Mouse (Mus musculus) liver, embryonic 14.5 days (tissue): ENCODE data around the gene Ep400. TPM values are rescaled to one million over a fixed set of nuclear protein-coding genes. Genes with fewer than 3 reads are reported as not detected.
"Not testable (repeated sequence)": the region's sequence is repeated elsewhere in the genome, so short reads cannot be mapped to it uniquely, and the experiment has no call there.

Source experiments
- ATAC-seq: fragments of 200-750 bp; cut with Nextera tagmentation; 2 replicates; pipeline ENCODE4 v1.8.0; 2017; ENCODE audit warnings: moderate number of reproducible peaks, mild to moderate bottlenecking, moderate library complexity; ENCODE audit not compliant: insufficient read depth
- DNase-seq, 3 experiments: peaks; one replicate each; pipeline ENCODE4 v3.0.0-alpha.2; 2012 to 2013; ENCODE audit warnings: low read depth in 3 of 3, low spot score in 3 of 3
- H3K27ac ChIP-seq: fragments of 300-500 bp; sonication (generic); 2 replicates; pipeline ENCODE4 v1.5.1; 2014; ENCODE audit warnings: moderate library complexity, mild to moderate bottlenecking, control low read depth, inconsistent platforms
- H3K27me3 ChIP-seq: fragments of 300-500 bp; sonication (generic); 2 replicates; pipeline ENCODE4 v1.6.1; 2014; ENCODE audit warnings: mild to moderate bottlenecking, low read length, moderate library complexity; ENCODE audit not compliant: control insufficient read depth, insufficient read depth
- H3K36me3 ChIP-seq: fragments of 300-500 bp; sonication (generic); replicated peaks from 2 replicates; pipeline ENCODE4 v1.6.1; 2014; ENCODE audit warnings: low read depth; ENCODE audit not compliant: control insufficient read depth, insufficient read depth
- H3K4me1 ChIP-seq, 2 experiments: fragments of 200-500 bp in 1 of 2; fragments of 300-500 bp in 1 of 2; sonication (generic) in 1 of 2; replicated peaks; 2 replicates each; pipeline ENCODE4 v1.6.1; 2012 to 2014; ENCODE audit warnings: antibody characterized with exemption in 1 of 2, inconsistent platforms in 1 of 2, low read length in 1 of 2; ENCODE audit not compliant: control insufficient read depth in 2 of 2, insufficient read depth in 2 of 2
- H3K4me2 ChIP-seq: fragments of 300-500 bp; sonication (generic); 2 replicates; pipeline ENCODE4 v1.6.1; 2014; ENCODE audit warnings: low read depth, mild to moderate bottlenecking, control low read depth, moderate library complexity
- H3K4me3 ChIP-seq, 2 experiments: fragments of 200-500 bp in 1 of 2; fragments of 300-500 bp in 1 of 2; sonication (generic) in 1 of 2; 2 replicates each; pipeline ENCODE4 v1.5.1; 2012 to 2014; ENCODE audit warnings: low read depth in 2 of 2, low read length in 2 of 2, mild to moderate bottlenecking in 2 of 2, control low read depth in 1 of 2, inconsistent platforms in 1 of 2, moderate library complexity in 1 of 2; ENCODE audit not compliant: insufficient read depth in 1 of 2
- H3K9ac ChIP-seq: fragments of 300-500 bp; sonication (generic); replicated peaks from 2 replicates; pipeline ENCODE4 v1.6.1; 2014; ENCODE audit warnings: mild to moderate bottlenecking, control low read depth, moderate library complexity
- H3K9me3 ChIP-seq: fragments of 300-500 bp; sonication (generic); 2 replicates; pipeline ENCODE4 v1.6.1; 2016; ENCODE audit warnings: low read length, mixed read lengths; ENCODE audit not compliant: control insufficient read depth
- CTCF ChIP-seq: IDR thresholded peaks from 2 replicates; pipeline ENCODE4 v1.5.1; 2016; ENCODE audit warnings: antibody characterized with exemption, low read depth, control low read depth
- EP300 ChIP-seq: IDR thresholded peaks from 2 replicates; pipeline ENCODE4 v1.6.1; 2016; ENCODE audit warnings: antibody characterized with exemption, low read depth
- WGBS: fragments of 180-500 bp; shearing (Covaris S2); extraction: QIAGEN DNeasy Blood & Tissue Kit; methylation state at CpG from one replicate; pipeline ENCODE4 v1.1.7; 2014; ENCODE audit not compliant: insufficient replicate concordance; 5-methylcytosine and 5-hydroxymethylcytosine counted together
- polyA plus RNA-seq, 2 experiments: library from polyadenylated mRNA; depleted of rRNA in 1 of 2; stranded (reverse) in 1 of 2; unstranded in 1 of 2; fragments of >200 nt; fragmentation: Nextera tagmentation in 1 of 2; extraction: Ambion mirVana in 1 of 2; gene quantifications; 2 replicates each; pipeline versions ENCODE4 v1.2.1 to v1.2.3; 2012 to 2014

Ep400 gene
- polyA plus RNA-seq, 2 experiments, result 15.2 to 18.2 TPM

DNA sequence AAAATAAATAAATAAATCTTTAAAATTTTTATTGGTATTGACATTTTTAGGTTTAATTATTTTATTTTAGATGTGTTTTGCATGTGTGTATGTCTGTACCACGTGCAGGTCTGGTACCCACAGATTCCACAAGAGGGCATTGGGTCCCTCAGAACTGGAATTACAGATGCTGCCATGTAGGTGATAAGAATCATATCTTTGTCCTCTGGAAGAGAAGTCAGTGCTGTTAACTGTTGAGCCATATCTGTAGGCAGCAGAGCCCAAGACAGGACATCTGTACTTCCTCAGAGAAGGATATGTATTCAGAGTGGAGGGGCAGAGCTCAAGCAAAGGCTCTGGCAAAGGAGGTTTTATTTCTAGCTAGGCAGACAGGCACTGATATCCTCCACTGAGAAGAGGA, 49.1 kb downstream of the Ep400 start:
- WGBS, result 44% methylated on average over 1 of the region's 1 CpGs
- H3K9me3 ChIP-seq, H3K9ac ChIP-seq, H3K27ac ChIP-seq, H3K27me3 ChIP-seq, H3K4me2 ChIP-seq, H3K4me1 ChIP-seq, H3K4me3 ChIP-seq: not testable (repeated sequence)
- H3K36me3 ChIP-seq, result peaks cover 67% of the 10 kb centered on the region
- DNase-seq, result peak; percentile 24 to 32 (median 27)
- peak; percentile 76 for TF ChIP-seq EP300
- ATAC-seq, result peak; percentile 79

DNA sequence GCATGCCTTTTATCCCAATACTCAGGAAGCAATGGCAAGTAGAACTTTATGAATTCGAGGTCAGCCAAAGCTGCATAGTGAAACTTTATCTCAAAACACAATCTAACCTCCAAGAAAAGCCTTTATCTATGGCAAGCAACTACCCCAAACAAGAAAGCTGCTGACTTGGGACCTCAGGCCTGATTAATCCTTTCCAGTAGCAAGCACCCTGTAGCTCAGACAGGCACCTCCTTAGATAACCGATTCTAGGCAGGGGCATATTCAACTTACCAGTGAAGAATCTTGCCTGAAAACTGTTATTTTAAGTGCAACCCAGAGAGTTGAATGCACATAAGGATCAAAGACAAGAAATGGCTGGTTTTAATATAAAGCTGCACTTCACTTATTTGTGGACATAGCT, 59.1 kb downstream of the Ep400 start:
- H3K4me1 ChIP-seq, result no peaks in the 10 kb centered on the region
- H3K27ac ChIP-seq, result no peak overlapping the region
- peaks cover 55% of the 10 kb centered on the region for H3K36me3 ChIP-seq
- H3K27me3 ChIP-seq, result no peaks in the 10 kb centered on the region
- 16% methylated on average over 2 of the region's 2 CpGs for WGBS
- DNase-seq (peak in 2 of 3 experiments; percentile 13 to 19), ATAC-seq (0 out of 2 replicates have a peak, but pooled peaks have one; percentile 28)
- no peak overlapping the region for H3K4me3 ChIP-seq
- no peak overlapping the region for H3K4me2 ChIP-seq
- no peaks in the 10 kb centered on the region for H3K9me3 ChIP-seq
- H3K9ac ChIP-seq, result no peak overlapping the region
- TF ChIP-seq EP300 (no peak), CTCF (no peak)

DNA sequence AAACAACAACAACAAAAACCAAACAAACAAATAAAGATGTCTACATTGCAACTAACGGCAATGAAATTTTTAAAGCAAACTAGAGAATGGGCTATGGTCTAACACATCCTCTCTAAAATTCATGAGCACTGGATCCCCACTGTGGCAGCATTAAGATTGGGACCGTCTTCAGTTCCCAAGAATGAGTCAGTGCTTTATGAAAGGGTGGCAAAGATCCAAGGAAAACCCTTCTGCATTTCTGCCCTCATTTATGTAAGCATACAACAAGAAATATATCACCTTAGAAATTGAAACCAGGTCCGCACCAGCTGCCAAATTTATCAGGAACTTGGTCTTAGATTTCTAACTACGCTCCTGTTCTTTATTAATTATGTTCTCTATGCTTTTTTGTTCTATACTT, 61.3 kb downstream of the Ep400 start:
- TF ChIP-seq EP300, result no peak
- TF ChIP-seq CTCF, result no peak
- WGBS, result 91% methylated on average over 4 of the region's 4 CpGs
- Histone ChIP-seq H3K4me2 (no peak overlapping the region), H3K4me1 (no peaks in the 10 kb centered on the region), H3K4me3 (no peak overlapping the region), H3K27me3 (no peaks in the 10 kb centered on the region), H3K9me3 (no peaks in the 10 kb centered on the region), H3K27ac (no peak overlapping the region), H3K9ac (no peak overlapping the region), H3K36me3 (peaks cover 69% of the 10 kb centered on the region)
- ATAC-seq (no peak), DNase-seq (no peak)

DNA sequence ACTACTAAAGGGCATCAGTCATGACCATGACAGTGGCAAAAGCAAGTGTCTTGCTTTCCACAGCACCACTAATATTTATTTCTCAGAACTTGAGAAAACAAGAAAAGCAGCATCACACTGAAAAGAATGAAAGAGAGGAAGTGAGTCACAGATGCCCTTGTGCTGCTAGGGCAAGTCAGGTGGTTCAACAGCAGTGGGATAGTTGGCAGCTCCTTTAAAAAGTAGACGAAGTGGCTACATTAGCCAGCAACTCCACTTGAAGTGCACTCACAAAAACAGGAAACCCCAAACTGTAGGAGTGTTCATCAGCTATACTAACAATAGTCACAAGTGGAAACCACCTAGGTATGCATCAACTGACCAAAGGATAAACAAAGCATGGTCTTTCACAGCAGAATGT, 66.5 kb downstream of the Ep400 start:
- DNase-seq (no peak), ATAC-seq (no peak)
- Histone ChIP-seq H3K9ac (no peak overlapping the region), H3K36me3 (peaks cover 82% of the 10 kb centered on the region), H3K27me3 (no peaks in the 10 kb centered on the region), H3K4me3 (no peak overlapping the region), H3K4me1 (no peaks in the 10 kb centered on the region), H3K27ac (no peak overlapping the region), H3K4me2 (no peak overlapping the region), H3K9me3 (no peaks in the 10 kb centered on the region)
- TF ChIP-seq CTCF (no peak), EP300 (no peak)
- whole genome bisulfite sequencing, result 46% methylated on average over 1 of the region's 1 CpGs

DNA sequence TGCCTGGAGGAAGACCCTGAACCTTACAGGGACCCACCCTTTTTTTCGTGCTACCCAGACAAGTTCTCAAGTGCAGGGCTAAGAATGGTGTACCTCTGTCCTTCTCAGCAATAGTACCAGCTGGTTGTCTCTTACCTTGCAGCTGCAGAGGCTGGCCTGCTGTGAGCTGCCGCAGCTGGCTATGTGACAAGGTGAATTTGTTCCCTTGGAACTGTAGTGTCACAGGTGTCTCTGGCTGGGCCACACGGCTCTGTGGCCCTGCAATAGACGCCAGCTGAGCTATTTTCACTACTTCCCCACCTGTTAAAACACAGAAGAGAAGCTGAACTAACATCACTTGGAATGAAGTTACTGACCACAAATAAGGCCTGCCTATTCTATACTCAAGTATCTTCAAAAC, 71.9 kb downstream of the Ep400 start:
- H3K4me2 ChIP-seq, result no peak overlapping the region
- H3K27ac ChIP-seq, result no peak overlapping the region
- DNase-seq, result no peak
- no peak overlapping the region for H3K4me3 ChIP-seq
- no peak for TF ChIP-seq EP300
- TF ChIP-seq CTCF, result no peak
- H3K36me3 ChIP-seq, result peaks cover 81% of the 10 kb centered on the region
- 76% methylated on average over 4 of the region's 4 CpGs for WGBS
- H3K27me3 ChIP-seq, result no peaks in the 10 kb centered on the region
- no peak for ATAC-seq
- no peaks in the 10 kb centered on the region for H3K4me1 ChIP-seq
- H3K9ac ChIP-seq, result no peak overlapping the region
- no peaks in the 10 kb centered on the region for H3K9me3 ChIP-seq
